Mouse (Mus musculus) naive thymus-derived CD4-positive, alpha-beta T cell, adult 2 months (primary cell): ENCODE data around the gene Sh3tc1.

ENCODE experiments used
- DNase-seq: peaks from one replicate; pipeline ENCODE4 v3.0.0-alpha.2; 2011; ENCODE audit warnings: low read depth

Sh3tc1 gene

DNA sequence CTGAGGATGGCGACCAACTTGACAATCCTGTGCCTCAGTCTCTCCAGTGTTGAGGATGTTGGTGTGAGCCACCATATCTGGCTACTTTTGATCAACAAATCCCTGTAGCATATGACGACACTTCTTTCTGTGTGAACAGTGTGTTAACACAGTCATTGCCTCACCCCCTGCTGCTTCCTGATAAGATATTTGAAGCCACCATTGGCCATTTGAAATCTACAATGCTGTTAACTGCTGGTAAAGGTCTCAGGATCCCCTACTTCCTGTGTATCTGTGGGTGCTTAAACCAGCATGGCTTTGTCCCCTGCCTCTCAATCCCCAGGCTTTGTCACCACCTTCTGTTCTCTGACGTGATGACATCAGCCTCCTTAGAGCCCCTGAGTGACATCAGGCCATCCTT is 54.7 kb downstream of the Sh3tc1 start:
- DNase-seq: no peak

DNA sequence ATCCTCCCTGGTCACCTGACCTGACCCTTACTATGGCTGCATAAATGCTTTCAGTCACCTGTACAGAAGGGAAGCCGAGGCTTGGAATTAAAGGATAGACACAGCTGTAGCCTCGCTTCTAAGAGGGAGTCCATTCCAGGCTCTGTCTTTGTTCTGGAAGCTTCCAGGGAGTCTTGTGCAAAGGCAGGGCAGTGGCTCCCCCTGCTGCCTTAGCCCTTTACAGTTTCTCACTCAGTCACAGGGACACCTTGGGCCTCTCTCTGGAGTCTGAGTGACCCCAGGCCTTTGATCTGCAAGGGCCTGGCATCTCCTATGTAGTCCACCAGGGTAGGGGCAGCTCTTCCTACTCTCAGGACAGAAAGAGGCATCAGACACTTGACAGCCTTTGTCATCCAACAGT is 58.8 kb downstream of the Sh3tc1 start:
- no peak for DNase-seq

DNA sequence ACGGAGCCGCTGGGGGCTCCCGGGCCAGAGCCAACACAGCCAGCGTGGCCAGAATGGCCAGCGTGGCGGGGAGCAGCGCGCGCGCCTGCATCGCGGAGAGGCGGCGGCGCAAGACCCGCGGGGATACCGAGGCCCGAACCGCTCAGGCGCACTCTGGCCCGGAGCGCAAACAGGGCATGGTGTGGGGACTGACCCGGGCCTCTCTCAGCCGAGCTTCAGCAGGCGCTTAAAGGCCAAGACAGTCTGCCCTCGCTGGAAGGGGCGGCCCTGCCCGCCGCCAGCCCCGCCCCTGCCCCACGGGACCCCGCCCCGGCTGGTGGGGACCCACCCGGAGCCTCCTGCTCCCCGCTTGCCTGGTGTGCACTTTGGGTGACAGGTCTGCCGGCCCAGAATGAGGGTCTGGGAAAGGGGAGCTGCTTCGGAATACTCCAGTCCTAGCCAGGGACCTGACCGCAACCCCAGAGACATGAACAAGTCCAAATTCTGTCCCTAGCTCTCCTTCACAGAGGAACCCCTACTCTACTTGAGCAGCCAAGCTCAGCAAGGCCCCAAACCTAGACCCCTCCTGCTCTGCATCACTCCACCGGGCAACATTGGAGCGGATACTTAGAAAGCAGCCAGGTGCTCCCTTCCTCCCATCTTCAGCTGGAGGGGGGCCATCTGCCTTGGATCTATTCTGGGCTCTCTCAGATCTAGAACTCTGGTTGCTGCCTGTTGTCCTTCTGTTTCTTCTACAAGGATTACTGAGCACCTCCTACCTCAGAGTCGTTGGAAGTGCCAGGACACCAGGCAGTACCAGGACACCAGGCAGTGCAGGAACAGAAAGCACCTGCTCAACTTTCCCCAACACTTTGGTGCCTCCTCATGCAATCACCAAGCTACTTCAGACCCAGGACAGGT is 60.3 kb downstream of the Sh3tc1 start, which contains the start of gene Htra3:
Gene Htra3 (minus strand): TSS at position 527 of the 900 bp plus-strand sequence.
- no peak for DNase-seq

- no peak for DNase-seq
These were observed 62.8 kb downstream of the Sh3tc1 start for GRCm38 (mm10) chr5:35676964-35677363.

DNA sequence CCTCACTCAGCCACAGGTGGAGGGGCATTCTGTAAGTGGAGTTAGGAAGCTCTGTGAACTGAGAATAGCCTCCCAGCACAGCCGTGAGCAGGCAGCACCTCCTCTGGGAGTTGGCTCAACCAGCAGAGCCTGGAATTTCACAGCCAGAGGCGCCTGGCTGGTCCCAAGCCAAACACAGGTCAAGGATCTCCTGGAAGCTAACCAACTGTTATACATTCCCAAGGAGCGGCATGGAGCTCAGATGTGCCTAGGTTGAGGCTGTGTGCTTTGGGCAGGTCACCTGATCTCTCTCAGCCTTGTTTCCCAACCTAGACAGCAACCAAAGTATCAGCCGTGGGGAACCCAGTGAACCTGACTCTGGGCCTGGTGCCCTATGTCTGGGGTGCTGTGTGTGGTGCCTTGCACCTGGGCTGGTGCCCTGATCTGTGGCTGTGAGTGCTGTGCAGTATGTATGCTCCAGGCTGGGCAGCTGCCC is 65.7 kb downstream of the Sh3tc1 start:
- DNase-seq: no peak

DNA sequence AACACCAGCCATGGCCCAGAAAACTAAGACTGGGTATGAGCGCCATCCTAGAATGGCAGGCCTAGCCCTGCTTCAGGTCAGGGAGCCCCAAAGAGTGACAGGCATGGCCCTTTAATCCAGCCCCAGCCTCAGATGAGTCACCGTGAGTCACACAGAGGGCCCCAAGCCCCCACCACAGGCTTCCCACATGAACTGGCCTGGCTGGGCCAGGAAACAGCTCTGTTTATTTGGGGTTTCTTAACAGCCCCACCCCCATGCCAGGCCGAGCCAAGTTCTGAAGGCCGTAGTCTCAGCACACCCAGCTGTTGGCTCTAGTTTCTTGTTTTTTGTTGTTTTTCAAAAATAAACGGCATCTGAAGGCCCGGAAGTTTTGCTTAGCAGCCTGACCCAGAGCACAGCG is 66.7 kb downstream of the Sh3tc1 start:
- DNase-seq: no peak

GRCm38 (mm10) chr5:35672581-35672980 is 67.2 kb downstream of the Sh3tc1 start:
- no peak for DNase-seq

GRCm38 (mm10) chr5:35671474-35671891 is 68.3 kb downstream of the Sh3tc1 start:
- no peak for DNase-seq

DNA sequence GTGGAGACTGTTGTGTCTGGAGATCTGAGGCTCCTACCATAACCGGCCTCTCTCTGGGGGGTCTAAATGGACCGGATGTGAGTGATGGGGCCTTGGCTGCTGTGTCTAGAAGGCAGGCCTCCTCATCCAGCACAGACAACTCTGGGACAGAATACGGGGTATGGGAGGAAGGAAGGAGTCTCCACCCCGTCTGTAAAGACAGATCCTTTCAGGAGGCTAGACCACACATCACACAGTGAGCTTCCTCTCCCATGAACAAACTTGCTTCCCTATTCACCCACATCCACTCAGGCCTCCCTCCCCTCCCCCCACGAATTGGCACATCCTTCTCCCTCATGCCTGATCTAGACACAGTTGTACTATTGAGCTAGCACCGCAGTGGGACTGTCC is 69.4 kb downstream of the Sh3tc1 start:
- no peak for DNase-seq

DNA sequence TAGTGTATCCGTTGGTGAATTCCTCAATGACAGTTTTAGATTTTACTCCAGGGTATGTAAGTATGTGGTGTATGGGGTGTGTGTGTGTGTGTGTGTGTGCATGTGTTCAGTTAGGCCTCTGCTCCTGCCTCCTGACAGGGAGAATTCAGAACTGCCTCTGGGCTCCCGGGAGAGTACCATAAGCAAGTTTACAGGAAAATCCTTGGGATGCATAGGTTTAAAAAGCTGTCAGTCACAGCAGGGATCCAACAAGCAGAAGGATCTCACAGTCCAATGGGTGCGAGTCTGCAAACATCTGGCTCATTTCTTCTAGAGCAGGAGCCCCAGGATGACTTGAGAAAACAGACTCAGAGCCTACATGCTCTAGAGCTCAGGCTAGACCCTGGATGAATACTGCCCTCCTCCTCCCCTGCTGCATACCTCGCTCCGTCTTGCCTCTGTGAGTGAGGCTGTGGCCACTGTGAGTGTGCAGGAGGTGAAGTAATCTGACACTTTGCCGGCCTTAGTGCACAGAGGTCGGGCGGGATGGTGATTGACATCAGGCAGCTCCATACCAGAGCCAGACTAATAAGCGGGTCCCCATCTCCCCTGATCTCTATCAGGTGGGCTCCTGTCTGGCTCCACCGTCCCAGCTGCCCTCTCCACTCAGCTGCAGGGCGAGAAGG is 69.9 kb downstream of the Sh3tc1 start:
- DNase-seq: no peak

GRCm38 (mm10) chr5:35666152-35666551 is 73.6 kb downstream of the Sh3tc1 start:
- no peak for DNase-seq

DNA sequence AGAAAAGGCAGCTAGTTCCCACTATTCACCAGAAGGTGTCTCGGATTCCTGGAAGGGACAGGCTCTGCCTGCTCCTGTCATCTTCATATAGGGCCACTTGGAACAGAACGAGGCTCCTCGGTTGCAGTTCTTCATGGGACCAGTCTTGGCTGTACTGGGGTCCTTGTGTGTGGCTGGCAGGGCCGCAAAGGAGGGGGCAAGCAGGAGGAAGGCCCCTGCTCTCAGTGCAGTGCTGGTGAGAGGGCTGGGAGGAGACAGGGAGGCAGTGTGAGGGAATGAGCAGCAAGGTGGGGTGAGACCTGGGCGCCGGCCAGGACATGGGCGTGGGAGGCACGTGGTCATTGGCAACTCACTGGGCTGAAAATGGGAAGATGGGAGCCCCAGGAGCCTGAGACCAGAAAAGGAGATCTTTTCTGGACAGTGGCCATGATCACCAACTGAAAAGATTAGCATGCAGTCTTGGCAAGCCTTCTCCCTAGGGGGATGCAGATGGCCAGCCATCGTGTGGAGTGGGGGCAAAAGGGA is 77.7 kb downstream of the Sh3tc1 start:
- DNase-seq: no peak

- DNase-seq: no peak
These were observed 78.6 kb downstream of the Sh3tc1 start for GRCm38 (mm10) chr5:35661210-35661609.

DNA sequence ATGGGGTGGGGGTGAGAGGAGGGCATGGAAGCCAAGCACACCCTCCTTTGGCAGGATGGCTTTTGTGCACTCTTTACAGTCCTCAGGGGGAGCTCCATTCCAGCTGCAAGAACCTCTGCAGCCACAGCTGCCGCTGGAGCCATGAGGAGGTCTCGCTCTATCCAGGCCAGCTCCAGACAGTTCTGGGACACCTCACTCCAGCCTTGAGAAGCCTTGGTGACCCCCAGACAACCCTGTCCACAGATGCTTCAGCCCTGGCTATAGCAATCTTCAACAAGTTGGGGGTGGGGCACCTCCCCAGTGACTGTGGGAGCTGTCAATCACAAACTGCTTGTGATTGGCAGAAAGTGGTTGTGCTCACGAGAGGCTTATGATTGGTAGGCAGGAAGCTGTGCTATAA is 80.3 kb downstream of the Sh3tc1 start:
- DNase-seq: no peak

DNA sequence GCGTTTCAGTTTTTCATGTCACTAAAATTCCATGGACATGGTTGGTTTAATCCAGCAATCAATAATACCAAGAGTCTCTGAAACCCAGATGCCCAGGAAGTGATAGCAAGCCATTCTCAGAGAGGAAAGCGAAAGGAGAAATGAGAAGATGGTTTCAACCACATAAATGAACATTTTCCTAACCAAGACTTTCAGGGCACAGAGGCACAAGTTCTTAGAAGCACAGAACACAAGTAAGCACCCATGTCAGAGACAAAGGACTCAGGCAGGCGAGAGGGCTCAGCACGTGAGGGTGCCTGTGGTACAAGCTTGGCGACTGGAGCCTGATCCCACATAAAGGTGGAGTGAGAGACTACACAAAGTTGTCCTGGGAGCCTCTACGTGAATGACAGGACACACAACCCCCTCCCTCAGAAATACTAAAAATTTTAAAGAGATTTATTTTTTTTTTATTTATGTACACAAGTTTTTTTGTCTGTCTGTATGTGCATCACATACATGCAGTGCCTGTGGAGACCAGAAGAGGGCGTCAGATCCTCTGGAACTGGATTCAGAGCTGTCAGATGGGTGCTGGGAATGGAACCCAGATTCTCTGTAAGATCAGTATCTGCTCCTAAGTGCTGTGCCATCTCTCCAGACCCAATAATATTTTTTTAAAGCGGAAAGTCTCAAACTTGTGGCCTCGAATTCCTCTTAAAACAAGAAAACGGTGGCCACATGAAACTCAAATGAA is 83.9 kb downstream of the Sh3tc1 start:
- no peak for DNase-seq

- no peak for DNase-seq
These were observed 85.9 kb downstream of the Sh3tc1 start for GRCm38 (mm10) chr5:35653743-35654395.

GRCm38 (mm10) chr5:35652872-35653271 is 86.9 kb downstream of the Sh3tc1 start:
- no peak for DNase-seq

DNA sequence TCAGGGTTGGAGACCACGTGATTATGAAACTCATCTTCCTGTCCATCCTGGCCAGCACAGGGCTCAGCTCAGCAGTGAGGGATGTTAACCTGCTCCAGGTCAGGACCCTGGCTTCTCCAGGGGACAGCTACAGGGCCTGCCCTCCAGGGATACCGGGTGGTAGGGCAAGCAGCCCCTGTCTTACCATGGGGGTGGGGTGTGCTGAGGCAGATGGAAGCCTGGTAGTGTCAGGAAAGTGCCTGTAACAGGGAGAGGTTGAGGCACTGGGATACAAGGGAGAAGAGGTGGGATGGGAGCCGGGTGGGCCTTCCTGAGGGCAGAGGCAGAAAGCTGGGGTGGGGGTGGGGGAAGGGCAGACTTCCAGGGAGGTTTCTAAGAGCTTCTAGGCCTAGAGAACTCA is 87.5 kb downstream of the Sh3tc1 start:
- DNase-seq: no peak

DNA sequence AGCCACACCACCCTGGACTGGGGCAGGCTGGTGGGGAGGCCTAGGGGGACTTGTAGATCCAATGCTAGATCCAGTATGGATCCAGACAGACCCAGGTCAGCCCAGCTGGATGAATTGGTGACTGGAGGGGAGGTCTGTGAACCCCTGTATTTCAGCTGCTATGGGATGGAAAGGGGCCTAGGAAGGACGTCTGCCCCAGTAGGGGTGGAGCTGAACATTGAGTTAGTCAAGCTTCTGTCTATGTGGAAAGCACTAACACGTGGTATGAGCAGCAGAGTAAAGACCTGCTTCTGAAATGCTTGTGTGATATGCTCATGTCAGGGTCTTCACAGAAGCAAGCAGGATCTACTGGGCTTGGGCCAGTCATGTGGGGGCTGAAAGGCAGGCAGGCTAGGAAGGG is 91.6 kb downstream of the Sh3tc1 start:
- no peak for DNase-seq

DNA sequence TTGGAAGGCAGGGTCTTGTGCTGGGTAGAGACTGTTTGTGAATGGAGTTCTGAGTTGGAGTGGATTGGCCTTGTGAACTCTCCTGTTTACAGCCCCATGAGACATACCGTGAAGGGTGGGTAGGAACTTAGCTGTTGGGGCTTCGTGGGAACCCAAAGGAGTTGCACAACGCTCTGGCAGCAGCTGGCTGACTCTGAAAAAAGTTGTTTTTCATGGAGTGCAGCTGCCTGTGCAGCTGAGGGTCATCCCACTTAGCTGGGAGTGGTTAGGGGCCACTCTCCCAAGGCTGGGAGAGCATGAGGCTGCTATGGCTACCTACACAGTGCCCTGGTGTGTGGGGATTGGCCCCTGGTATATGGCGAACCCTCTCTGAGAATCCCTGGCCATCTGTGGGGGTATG is 92.2 kb downstream of the Sh3tc1 start:
- no peak for DNase-seq
